Mouse (Mus musculus): ENCODE measurements around the gene Col11a1. TPM values are rescaled to one million over a fixed set of nuclear protein-coding genes. Genes with fewer than 3 reads are reported as not detected.

The Col11a1 gene
- 16.9 and 20.4 TPM in 2 replicates for polyA plus RNA-seq (2014; fragmentation: Nextera tagmentation; extraction: Ambion mirVana)

- no peaks in the 10 kb centered on the region for H3K27me3 ChIP-seq (ENCODE audit: control insufficient read depth, insufficient read depth, low read length)
- peak within 1 kb of the TSS; percentile 57 for H3K9ac ChIP-seq (ENCODE audit: low read length)
- no peaks in the 10 kb centered on the region for H3K36me3 ChIP-seq (ENCODE audit: control insufficient read depth, insufficient read depth, low read length)
- WGBS = under 1% methylated on average over 19 of the region's 19 CpGs
- ATAC-seq (replicated peaks; ENCODE audit: low FRiP score) (peak; percentile 99), DNase-seq (ENCODE audit: low spot score) (peak; percentile 95)
- H3K27ac ChIP-seq (ENCODE audit: low read depth, low read length) = peak within 1 kb of the TSS; percentile 57; the same call in 1 of the 2 replicates
- H3K4me1 ChIP-seq (replicated peaks; ENCODE audit: control insufficient read depth, insufficient read depth, low read length) = peaks cover 5% of the 10 kb centered on the region; the same call in 1 of the 2 replicates
- peak within 1 kb of the TSS; percentile 47 for H3K4me3 ChIP-seq (ENCODE audit: low read depth, low read length)
- peak within 1 kb of the TSS; percentile 88 for H3K4me2 ChIP-seq (ENCODE audit: low read depth, low read length, severe bottlenecking)
- no peaks in the 10 kb centered on the region for H3K9me3 ChIP-seq (ENCODE audit: control insufficient read depth, low read length)
These were observed at the start of gene Col11a1 for GRCm38 (mm10) chr3:114029971-114030635. Gene Col11a1, plus strand, starts transcription at chr3:114030540.

GRCm38 (mm10) chr3:113990936-113991335, 39.4 kb upstream of the Col11a1 start:
- Histone ChIP-seq H3K27me3 (ENCODE audit: control insufficient read depth, insufficient read depth, low read length) (no peaks in the 10 kb centered on the region), H3K9me3 (ENCODE audit: control insufficient read depth, low read length) (no peaks in the 10 kb centered on the region), H3K4me3 (ENCODE audit: low read depth, low read length) (no peak overlapping the region), H3K27ac (ENCODE audit: low read depth, low read length) (no peak overlapping the region), H3K36me3 (ENCODE audit: control insufficient read depth, insufficient read depth, low read length) (no peaks in the 10 kb centered on the region), H3K4me1 (replicated peaks; ENCODE audit: control insufficient read depth, insufficient read depth, low read length) (no peaks in the 10 kb centered on the region), H3K4me2 (ENCODE audit: low read depth, low read length, severe bottlenecking) (no peak overlapping the region), H3K9ac (ENCODE audit: low read length) (no peak overlapping the region)
- WGBS = 92% methylated on average over 6 of the region's 6 CpGs
- DNase-seq (ENCODE audit: low spot score) (no peak), ATAC-seq (replicated peaks; ENCODE audit: low FRiP score) (no peak)

- no peaks in the 10 kb centered on the region for H3K27me3 ChIP-seq (ENCODE audit: control insufficient read depth, insufficient read depth, low read length)
- H3K4me1 ChIP-seq (replicated peaks; ENCODE audit: control insufficient read depth, insufficient read depth, low read length) = peaks cover 5% of the 10 kb centered on the region; the same call in 1 of the 2 replicates
- H3K36me3 ChIP-seq (ENCODE audit: control insufficient read depth, insufficient read depth, low read length) = no peaks in the 10 kb centered on the region
- WGBS = under 1% methylated on average over 9 of the region's 9 CpGs
- H3K9ac ChIP-seq (ENCODE audit: low read length) = peak overlapping the region; percentile 50
- no peak for DNase-seq (ENCODE audit: low spot score)
- peak overlapping the region; percentile 47 for H3K4me3 ChIP-seq (ENCODE audit: low read depth, low read length)
- peak overlapping the region; percentile 88 for H3K4me2 ChIP-seq (ENCODE audit: low read depth, low read length, severe bottlenecking)
- no peak for ATAC-seq (replicated peaks; ENCODE audit: low FRiP score)
- H3K9me3 ChIP-seq (ENCODE audit: control insufficient read depth, low read length) = no peaks in the 10 kb centered on the region
- H3K27ac ChIP-seq (ENCODE audit: low read depth, low read length) = no peak overlapping the region
These were observed 546 bp downstream of the Col11a1 start for GRCm38 (mm10) chr3:114030886-114031285.

GRCm38 (mm10) chr3:114031351-114032213, 1.2 kb downstream of the Col11a1 start:
- Histone ChIP-seq H3K27ac (ENCODE audit: low read depth, low read length) (no peak overlapping the region), H3K27me3 (ENCODE audit: control insufficient read depth, insufficient read depth, low read length) (no peaks in the 10 kb centered on the region), H3K4me3 (ENCODE audit: low read depth, low read length) (peak overlapping the region; percentile 47), H3K9ac (ENCODE audit: low read length) (peak overlapping the region; percentile 50), H3K9me3 (ENCODE audit: control insufficient read depth, low read length) (no peaks in the 10 kb centered on the region), H3K4me2 (ENCODE audit: low read depth, low read length, severe bottlenecking) (peak overlapping the region; percentile 88), H3K36me3 (ENCODE audit: control insufficient read depth, insufficient read depth, low read length) (no peaks in the 10 kb centered on the region), H3K4me1 (replicated peaks; ENCODE audit: control insufficient read depth, insufficient read depth, low read length) (peaks cover 5% of the 10 kb centered on the region; the same call in 1 of the 2 replicates)
- 2% methylated on average over 21 of the region's 21 CpGs for WGBS
- ATAC-seq (replicated peaks; ENCODE audit: low FRiP score) (peak; percentile 22), DNase-seq (ENCODE audit: low spot score) (peak; percentile 57)

- H3K4me1 ChIP-seq (replicated peaks; ENCODE audit: control insufficient read depth, insufficient read depth, low read length) = peaks cover 5% of the 10 kb centered on the region; the same call in 1 of the 2 replicates
- WGBS = 2% methylated on average over 4 of the region's 4 CpGs
- peak overlapping the region; percentile 50 for H3K9ac ChIP-seq (ENCODE audit: low read length)
- DNase-seq (ENCODE audit: low spot score) = peak; percentile 51
- no peaks in the 10 kb centered on the region for H3K9me3 ChIP-seq (ENCODE audit: control insufficient read depth, low read length)
- H3K27ac ChIP-seq (ENCODE audit: low read depth, low read length) = no peak overlapping the region
- no peak for ATAC-seq (replicated peaks; ENCODE audit: low FRiP score)
- peak overlapping the region; percentile 47 for H3K4me3 ChIP-seq (ENCODE audit: low read depth, low read length)
- peak overlapping the region; percentile 88 for H3K4me2 ChIP-seq (ENCODE audit: low read depth, low read length, severe bottlenecking)
- H3K27me3 ChIP-seq (ENCODE audit: control insufficient read depth, insufficient read depth, low read length) = no peaks in the 10 kb centered on the region
- no peaks in the 10 kb centered on the region for H3K36me3 ChIP-seq (ENCODE audit: control insufficient read depth, insufficient read depth, low read length)
These were observed 2.0 kb downstream of the Col11a1 start for GRCm38 (mm10) chr3:114032333-114032732.

GRCm38 (mm10) chr3:114052406-114052805, 22.1 kb downstream of the Col11a1 start:
- Histone ChIP-seq H3K9ac (ENCODE audit: low read length) (no peak overlapping the region), H3K36me3 (ENCODE audit: control insufficient read depth, insufficient read depth, low read length) (no peaks in the 10 kb centered on the region), H3K27ac (ENCODE audit: low read depth, low read length) (no peak overlapping the region), H3K27me3 (ENCODE audit: control insufficient read depth, insufficient read depth, low read length) (no peaks in the 10 kb centered on the region), H3K4me2 (ENCODE audit: low read depth, low read length, severe bottlenecking) (no peak overlapping the region), H3K9me3 (ENCODE audit: control insufficient read depth, low read length) (no peaks in the 10 kb centered on the region), H3K4me3 (ENCODE audit: low read depth, low read length) (no peak overlapping the region), H3K4me1 (replicated peaks; ENCODE audit: control insufficient read depth, insufficient read depth, low read length) (no peaks in the 10 kb centered on the region)
- ATAC-seq (replicated peaks; ENCODE audit: low FRiP score) (no peak), DNase-seq (ENCODE audit: low spot score) (no peak)

- Histone ChIP-seq H3K27ac (ENCODE audit: low read depth, low read length) (no peak overlapping the region), H3K36me3 (ENCODE audit: control insufficient read depth, insufficient read depth, low read length) (no peaks in the 10 kb centered on the region), H3K9me3 (ENCODE audit: control insufficient read depth, low read length) (no peaks in the 10 kb centered on the region), H3K4me2 (ENCODE audit: low read depth, low read length, severe bottlenecking) (no peak overlapping the region), H3K27me3 (ENCODE audit: control insufficient read depth, insufficient read depth, low read length) (no peaks in the 10 kb centered on the region), H3K4me3 (ENCODE audit: low read depth, low read length) (no peak overlapping the region), H3K9ac (ENCODE audit: low read length) (no peak overlapping the region), H3K4me1 (replicated peaks; ENCODE audit: control insufficient read depth, insufficient read depth, low read length) (no peaks in the 10 kb centered on the region)
- WGBS = 80% methylated on average over 3 of the region's 3 CpGs
- no peak for ATAC-seq (replicated peaks; ENCODE audit: low FRiP score)
- no peak for DNase-seq (ENCODE audit: low spot score)
These were observed 23.2 kb downstream of the Col11a1 start for GRCm38 (mm10) chr3:114053501-114053900.

- DNase-seq (ENCODE audit: low spot score) = no peak
- Histone ChIP-seq H3K4me3 (ENCODE audit: low read depth, low read length) (no peak overlapping the region), H3K4me2 (ENCODE audit: low read depth, low read length, severe bottlenecking) (no peak overlapping the region), H3K27me3 (ENCODE audit: control insufficient read depth, insufficient read depth, low read length) (no peaks in the 10 kb centered on the region), H3K9ac (ENCODE audit: low read length) (no peak overlapping the region), H3K9me3 (ENCODE audit: control insufficient read depth, low read length) (no peaks in the 10 kb centered on the region), H3K27ac (ENCODE audit: low read depth, low read length) (no peak overlapping the region), H3K4me1 (replicated peaks; ENCODE audit: control insufficient read depth, insufficient read depth, low read length) (no peaks in the 10 kb centered on the region), H3K36me3 (ENCODE audit: control insufficient read depth, insufficient read depth, low read length) (no peaks in the 10 kb centered on the region)
- no peak for ATAC-seq (replicated peaks; ENCODE audit: low FRiP score)
- 89% methylated on average over 4 of the region's 4 CpGs for WGBS
These were observed 34.8 kb downstream of the Col11a1 start for GRCm38 (mm10) chr3:114065123-114065522.

Measured in forebrain, embryonic 11.5 days (tissue).